Mouse (Mus musculus) megakaryocyte progenitor cell, adult 5-6 weeks (primary cell): ENCODE data around the gene Atp13a5. TPM values are rescaled to one million over a fixed set of nuclear protein-coding genes. Genes with fewer than 3 reads are reported as not detected.

ENCODE experiments used
- ATAC-seq: replicated peaks from 2 replicates; pipeline ENCODE4 v1.8.0; 2016; ENCODE audit warnings: mild to moderate bottlenecking, moderate TSS enrichment, inconsistent platforms; ENCODE audit not compliant: poor library complexity
- total RNA-seq, 2 experiments: library from RNA; stranded (forward) in 1 of 2; stranded (reverse) in 1 of 2; fragments of 157-497, 149-512 nt in 1 of 2; fragments of 200-1000 nt in 1 of 2; gene quantifications; 2 replicates each; pipeline versions ENCODE4 v1.2.3 to v1.2.4; 2015 to 2017

Atp13a5 gene
- total RNA-seq (2015) (not detected in 2 replicates), total RNA-seq (2017) (not detected in 2 replicates)

- ATAC-seq: no peak
These were observed at the start of gene Atp13a5 for GRCm38 (mm10) chr16:29378458-29378857. Atp13a5 (minus strand) TSS chr16:29378732.

GRCm38 (mm10) chr16:29414822-29415221 lies 36.3 kb upstream of the Atp13a5 start:
- no peak for ATAC-seq

DNA sequence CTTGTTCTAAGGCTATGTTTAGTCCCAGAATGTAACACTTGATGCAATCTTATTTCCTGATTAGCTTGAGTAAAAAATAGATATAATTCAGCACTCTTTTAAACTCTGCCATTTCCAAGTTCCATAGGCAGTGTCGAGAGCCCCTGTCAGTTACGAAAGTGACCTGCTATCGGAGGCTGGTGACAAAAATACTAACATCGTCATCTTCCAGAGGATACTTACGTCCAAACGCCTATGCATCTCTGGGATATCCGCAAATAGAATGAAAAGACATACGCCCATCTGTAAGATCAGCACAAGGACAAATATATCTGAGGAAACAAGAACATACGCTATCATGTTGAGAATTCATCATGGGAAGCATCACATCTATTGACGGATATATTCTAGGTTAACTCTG lies 28.8 kb upstream of the Atp13a5 start:
- no peak for ATAC-seq

GRCm38 (mm10) chr16:29399079-29399478 lies 20.5 kb upstream of the Atp13a5 start:
- no peak for ATAC-seq

DNA sequence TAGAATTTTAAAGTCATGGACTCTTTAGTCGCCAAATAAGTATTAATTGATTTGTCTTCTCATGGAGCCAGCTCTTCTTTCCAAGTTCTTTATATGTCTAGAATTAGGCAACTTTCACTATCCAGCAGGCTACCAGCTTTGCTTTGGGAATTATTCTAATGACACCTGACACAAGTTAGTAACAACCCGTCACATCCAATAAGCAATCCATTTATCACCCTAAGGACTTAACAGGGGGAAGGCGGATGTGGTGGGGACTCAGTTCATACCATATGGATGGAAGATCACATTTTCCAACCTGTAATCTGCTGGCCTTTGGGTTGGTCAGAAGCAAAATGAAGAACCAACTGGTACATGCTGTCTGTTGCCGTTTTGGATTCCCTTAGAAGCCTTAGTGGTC lies 6.2 kb upstream of the Atp13a5 start:
- no peak for ATAC-seq

GRCm38 (mm10) chr16:29374636-29375035 lies 3.9 kb downstream of the Atp13a5 start:
- no peak for ATAC-seq

- ATAC-seq: no peak
These were observed 47.0 kb downstream of the Atp13a5 start for GRCm38 (mm10) chr16:29331351-29332044.

DNA sequence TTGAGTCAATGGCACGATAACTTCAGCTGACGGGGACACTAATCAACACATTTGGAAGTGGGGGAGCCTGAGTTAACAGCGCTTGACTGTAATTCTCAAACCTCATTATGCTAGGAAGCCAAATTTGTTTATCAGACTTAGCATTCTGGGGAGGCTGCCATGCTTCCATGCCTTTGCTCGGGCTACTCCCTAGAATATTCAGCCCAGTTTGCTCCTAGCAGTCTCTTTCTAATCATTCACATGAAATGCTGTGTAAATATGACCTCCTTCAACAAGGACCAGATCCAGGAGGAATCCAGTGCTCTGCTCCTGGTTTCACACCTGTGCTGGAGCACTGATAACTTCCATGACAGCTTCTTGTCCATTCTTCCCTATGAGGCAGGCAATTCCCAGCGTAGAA lies 47.6 kb downstream of the Atp13a5 start:
- ATAC-seq: no peak

- ATAC-seq: no peak
These were observed 49.3 kb downstream of the Atp13a5 start for GRCm38 (mm10) chr16:29329213-29329612.

DNA sequence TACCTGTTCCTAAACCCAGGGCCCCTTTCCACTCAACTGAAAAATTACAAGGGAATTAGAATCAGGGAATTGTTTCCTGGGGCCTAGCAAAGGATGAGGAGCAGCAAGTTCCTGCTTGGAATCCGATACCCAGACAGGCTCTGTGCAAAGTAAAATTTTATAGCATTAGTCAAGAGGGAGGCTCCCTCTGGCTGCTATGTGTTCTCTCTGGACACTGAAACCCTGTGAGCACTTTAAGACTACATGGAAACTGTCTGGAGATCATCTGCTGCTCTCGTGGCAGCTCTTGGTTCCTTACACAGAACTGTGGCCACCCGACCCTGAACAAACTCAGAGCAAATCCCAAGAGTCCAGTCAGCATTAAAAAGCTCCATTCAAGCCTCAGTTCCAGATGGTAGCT lies 50.6 kb downstream of the Atp13a5 start:
- no peak for ATAC-seq

- no peak for ATAC-seq
These were observed 53.2 kb downstream of the Atp13a5 start for GRCm38 (mm10) chr16:29325233-29325919.

- ATAC-seq: no peak
These were observed 57.8 kb downstream of the Atp13a5 start for GRCm38 (mm10) chr16:29320717-29321116.

DNA sequence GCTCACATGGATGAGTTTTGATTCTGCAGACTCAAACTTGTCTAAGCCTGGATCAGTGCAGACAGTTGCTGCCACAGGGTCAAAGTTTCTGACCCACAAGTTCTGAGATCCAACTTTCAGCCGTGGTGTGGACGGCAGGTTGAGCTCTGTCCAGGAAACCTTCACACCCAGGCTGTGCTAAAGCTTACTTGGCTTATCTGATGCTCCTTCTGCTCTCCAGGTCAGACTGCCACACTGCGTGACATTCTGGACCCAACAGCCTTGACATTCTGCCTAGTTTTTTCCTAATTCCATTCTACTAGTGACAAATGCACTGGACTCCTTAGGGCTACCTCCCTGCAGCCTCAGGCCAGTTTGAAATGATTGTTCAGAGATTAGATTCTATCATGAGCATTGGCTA lies 63.1 kb downstream of the Atp13a5 start:
- no peak for ATAC-seq

DNA sequence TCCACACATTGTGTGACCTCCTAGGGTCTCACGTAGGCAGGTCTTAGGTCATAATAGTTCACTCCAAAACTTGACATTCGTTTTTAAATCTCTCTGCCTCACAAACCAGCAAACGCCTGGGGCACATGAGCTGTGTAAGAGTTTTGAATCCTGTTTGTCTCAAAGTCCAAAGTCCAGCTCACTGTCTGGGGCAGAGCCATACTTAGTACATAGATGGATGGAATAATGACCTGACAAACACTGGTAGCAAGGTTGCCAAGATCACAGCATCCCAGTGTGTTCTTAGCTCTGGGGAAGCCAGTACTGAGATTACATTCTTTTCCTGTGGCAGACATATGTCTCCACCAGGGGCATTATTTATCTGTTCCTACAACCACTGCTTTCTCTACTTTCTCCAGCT lies 63.5 kb downstream of the Atp13a5 start:
- ATAC-seq: no peak

- no peak for ATAC-seq
These were observed 80.9 kb downstream of the Atp13a5 start for GRCm38 (mm10) chr16:29297555-29298021.

DNA sequence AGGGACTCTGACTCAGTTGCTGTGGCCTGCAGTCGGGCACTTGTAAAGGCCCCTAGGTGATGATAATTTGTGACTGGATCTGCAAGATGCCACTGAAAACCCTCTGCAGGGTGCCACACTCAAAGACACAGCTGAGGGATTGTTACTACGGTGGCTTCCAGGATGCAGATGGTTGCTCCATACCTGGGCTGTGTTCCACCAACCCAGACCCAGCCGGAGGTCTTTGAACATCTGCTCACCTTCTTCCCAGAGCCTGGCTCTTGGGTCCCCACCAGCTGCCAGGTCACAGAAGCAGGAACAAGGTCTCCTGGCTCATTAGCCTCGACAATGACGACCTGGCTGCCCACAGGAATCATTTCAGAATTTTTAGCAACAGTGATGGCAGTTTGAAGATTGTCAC lies 97.8 kb downstream of the Atp13a5 start:
- no peak for ATAC-seq

DNA sequence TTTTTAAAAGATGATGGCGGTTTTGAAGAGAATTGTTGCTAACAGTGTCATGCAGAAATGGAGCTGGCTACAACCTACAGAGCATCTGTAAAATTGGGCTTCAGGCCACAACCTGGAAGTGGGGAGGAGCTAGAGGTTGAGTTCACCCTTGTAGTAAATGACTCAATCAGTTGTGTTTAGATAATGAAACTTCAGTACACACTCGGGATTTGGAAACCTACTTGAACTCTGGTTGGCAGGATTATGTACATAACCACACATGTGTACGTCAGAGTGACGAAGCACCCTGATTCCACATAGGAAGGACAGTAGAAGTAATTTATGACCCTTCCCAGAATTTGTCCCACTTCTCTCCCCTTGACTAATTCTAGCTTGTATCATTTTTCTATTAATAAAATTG lies 124.2 kb downstream of the Atp13a5 start:
- no peak for ATAC-seq

- ATAC-seq: no peak
These were observed 142.6 kb downstream of the Atp13a5 start for GRCm38 (mm10) chr16:29235951-29236350.

- no peak for ATAC-seq
These were observed 161.9 kb downstream of the Atp13a5 start for GRCm38 (mm10) chr16:29216395-29217295.

- ATAC-seq: no peak
These were observed 168.7 kb downstream of the Atp13a5 start, which contains the start of gene Hrasls for GRCm38 (mm10) chr16:29209605-29210411. Hrasls (plus strand) TSS chr16:29209695.
